Mouse (Mus musculus) cortical plate, adult 2 months (tissue): ENCODE results near the gene Dus4l.

ENCODE experiments used
- CTCF ChIP-seq: fragments of 200-500 bp; IDR thresholded peaks from 2 replicates; pipeline ENCODE4 v1.5.1; 2011; ENCODE audit warnings: mild to moderate bottlenecking, control low read depth, low read length; ENCODE audit not compliant: insufficient read depth; ENCODE audit errors: extremely low read depth
- POLR2A ChIP-seq: fragments of 200-500 bp; IDR thresholded peaks from 2 replicates; pipeline ENCODE4 v1.6.1; 2011; ENCODE audit warnings: mild to moderate bottlenecking, low read length, control low read depth; ENCODE audit not compliant: insufficient read depth; ENCODE audit errors: extremely low read depth

GRCm38 (mm10) chr12:31635240-31635607 lies 19.4 kb downstream of the Dus4l start:
- TF ChIP-seq POLR2A (no peak), CTCF (no peak)
